Mouse (Mus musculus) limb, embryonic 14.5 days (tissue): Measurements from ENCODE around the gene Plekhg5. TPM values are rescaled to one million over a fixed set of nuclear protein-coding genes. Genes with fewer than 3 reads are reported as not detected.
A peak's percentile ranks its signal among the peaks of the same experiment; 100 is the strongest.

Experiments used
- ATAC-seq: fragments of 200-750 bp; cut with Nextera tagmentation; 2 replicates; pipeline ENCODE4 v1.8.0; 2017; ENCODE audit warnings: low read depth, moderate number of reproducible peaks, moderate TSS enrichment; ENCODE audit not compliant: low FRiP score
- DNase-seq: peaks from one replicate; pipeline ENCODE4 v3.0.0-alpha.2; 2015; ENCODE audit warnings: low spot score
- H3K27ac ChIP-seq: fragments of 300-500 bp; sonication (generic); replicated peaks from 2 replicates; pipeline ENCODE4 v1.5.1; 2014; ENCODE audit warnings: low read depth, mild to moderate bottlenecking, low read length, moderate library complexity, mixed read lengths
- H3K27me3 ChIP-seq: fragments of 300-500 bp; sonication (generic); 2 replicates; pipeline ENCODE4 v1.6.1; 2014; ENCODE audit warnings: low read length, mixed read lengths; ENCODE audit not compliant: control insufficient read depth, insufficient read depth
- H3K36me3 ChIP-seq: fragments of 300-500 bp; sonication (generic); 2 replicates; pipeline ENCODE4 v1.6.1; 2014; ENCODE audit warnings: mild to moderate bottlenecking, low read length, moderate library complexity, mixed read lengths; ENCODE audit not compliant: control insufficient read depth, insufficient read depth
- H3K4me1 ChIP-seq: fragments of 300-500 bp; sonication (generic); 2 replicates; pipeline ENCODE4 v1.6.1; 2014; ENCODE audit warnings: antibody characterized with exemption, low read length, mixed read lengths; ENCODE audit not compliant: control insufficient read depth, insufficient read depth
- H3K4me2 ChIP-seq: fragments of 300-500 bp; sonication (generic); replicated peaks from 2 replicates; pipeline ENCODE4 v1.6.1; 2014; ENCODE audit warnings: low read depth, mild to moderate bottlenecking, low read length, moderate library complexity; ENCODE audit not compliant: severe bottlenecking
- H3K4me3 ChIP-seq: fragments of 300-500 bp; sonication (generic); replicated peaks from 2 replicates; pipeline ENCODE4 v1.5.1; 2014; ENCODE audit warnings: low read length
- H3K9ac ChIP-seq: fragments of 300-500 bp; sonication (generic); 2 replicates; pipeline ENCODE4 v1.6.1; 2014; ENCODE audit warnings: mild to moderate bottlenecking, low read depth, low read length, moderate library complexity; ENCODE audit not compliant: severe bottlenecking
- H3K9me3 ChIP-seq: fragments of 300-500 bp; sonication (generic); 2 replicates; pipeline ENCODE4 v1.6.1; 2016; ENCODE audit warnings: low read length; ENCODE audit not compliant: control insufficient read depth
- POLR2A ChIP-seq: fragments of 200-500 bp; IDR thresholded peaks from 2 replicates; pipeline ENCODE4 v1.8.0; 2012; ENCODE audit warnings: inconsistent platforms, mild to moderate bottlenecking, moderate library complexity, borderline replicate concordance; ENCODE audit not compliant: insufficient read depth, insufficient read length; ENCODE audit errors: extremely low read depth
- WGBS: fragments of 180-500 bp; shearing (Covaris S2); extraction: QIAGEN DNeasy Blood & Tissue Kit; methylation state at CpG from one replicate; pipeline ENCODE4 v1.1.7; 2014; 5-methylcytosine and 5-hydroxymethylcytosine counted together
- polyA plus RNA-seq, 2 experiments: library from polyadenylated mRNA; depleted of rRNA in 1 of 2; stranded (reverse) in 1 of 2; unstranded in 1 of 2; fragments of >200 nt; fragmentation: Nextera tagmentation in 1 of 2; extraction: Ambion mirVana in 1 of 2; gene quantifications; 2 replicates each; pipeline versions ENCODE4 v1.2.1 to v1.2.3; 2012 to 2014

Plekhg5 gene
- polyA plus RNA-seq, 2 experiments = 14.1 to 25.0 TPM

GRCm38 (mm10) chr4:152106746-152107145, 34.4 kb downstream of the Plekhg5 start:
- WGBS = 54% methylated on average over 9 of the region's 9 CpGs
- DNase-seq = no peak
- H3K4me2 ChIP-seq = no peak overlapping the region
- H3K4me1 ChIP-seq = peaks cover 16% of the 10 kb centered on the region
- ATAC-seq = no peak
- H3K27me3 ChIP-seq = no peaks in the 10 kb centered on the region
- H3K9me3 ChIP-seq = no peaks in the 10 kb centered on the region
- no peak for TF ChIP-seq POLR2A
- no peak overlapping the region for H3K27ac ChIP-seq
- no peak overlapping the region for H3K4me3 ChIP-seq
- no peak overlapping the region for H3K9ac ChIP-seq
- peaks cover 73% of the 10 kb centered on the region for H3K36me3 ChIP-seq

- DNase-seq (peak; percentile 76), ATAC-seq (peak; percentile 82)
- WGBS = 6% methylated on average over 23 of the region's 24 CpGs
- TF ChIP-seq POLR2A = no peak
- H3K9ac ChIP-seq = no peak overlapping the region
- H3K4me3 ChIP-seq = peak overlapping the region; percentile 35
- peak overlapping the region; percentile 63 for H3K4me2 ChIP-seq
- no peaks in the 10 kb centered on the region for H3K9me3 ChIP-seq
- H3K36me3 ChIP-seq = peaks cover 74% of the 10 kb centered on the region
- peaks cover 16% of the 10 kb centered on the region for H3K4me1 ChIP-seq
- peak overlapping the region; percentile 65; the same call in 1 of the 2 replicates for H3K27ac ChIP-seq
- no peaks in the 10 kb centered on the region for H3K27me3 ChIP-seq
These were observed 35.2 kb downstream of the Plekhg5 start for GRCm38 (mm10) chr4:152107493-152107892.

- DNase-seq = peak; percentile 87
- peak; percentile 90 for ATAC-seq
These were observed 35.7 kb downstream of the Plekhg5 start for GRCm38 (mm10) chr4:152107971-152108509.

GRCm38 (mm10) chr4:152108673-152109072, 36.4 kb downstream of the Plekhg5 start:
- no peaks in the 10 kb centered on the region for H3K9me3 ChIP-seq
- no peak overlapping the region for H3K9ac ChIP-seq
- no peak overlapping the region for H3K27ac ChIP-seq
- 77% methylated on average over 5 of the region's 5 CpGs for WGBS
- peaks cover 80% of the 10 kb centered on the region for H3K36me3 ChIP-seq
- H3K4me2 ChIP-seq = no peak overlapping the region
- DNase-seq (no peak), ATAC-seq (no peak)
- no peak overlapping the region for H3K4me3 ChIP-seq
- H3K27me3 ChIP-seq = no peaks in the 10 kb centered on the region
- TF ChIP-seq POLR2A = no peak
- peaks cover 16% of the 10 kb centered on the region for H3K4me1 ChIP-seq

More at GRCm38 (mm10) chr4:152107971-152108509, 35.7 kb downstream of the Plekhg5 start:
- H3K4me1 ChIP-seq = peaks cover 16% of the 10 kb centered on the region
- no peak for TF ChIP-seq POLR2A
- peak overlapping the region; percentile 63 for H3K4me2 ChIP-seq
- H3K36me3 ChIP-seq = peaks cover 79% of the 10 kb centered on the region
- no peaks in the 10 kb centered on the region for H3K27me3 ChIP-seq
- peak overlapping the region; percentile 65; the same call in 1 of the 2 replicates for H3K27ac ChIP-seq
- no peaks in the 10 kb centered on the region for H3K9me3 ChIP-seq
- 12% methylated on average over 29 of the region's 30 CpGs for WGBS
- no peak overlapping the region for H3K9ac ChIP-seq
- peak overlapping the region; percentile 35 for H3K4me3 ChIP-seq

GRCm38 (mm10) chr4:152109509-152109908, 37.2 kb downstream of the Plekhg5 start:
- DNase-seq (no peak), ATAC-seq (no peak)
- Histone ChIP-seq H3K4me1 (peaks cover 16% of the 10 kb centered on the region), H3K27me3 (peaks cover 1% of the 10 kb centered on the region; the same call in 1 of the 2 replicates), H3K36me3 (peaks cover 80% of the 10 kb centered on the region), H3K9me3 (no peaks in the 10 kb centered on the region), H3K4me2 (no peak overlapping the region), H3K27ac (no peak overlapping the region), H3K4me3 (no peak overlapping the region), H3K9ac (no peak overlapping the region)
- no peak for TF ChIP-seq POLR2A
- 75% methylated on average over 3 of the region's 3 CpGs for WGBS
